Mouse (Mus musculus): Measurements from ENCODE around the gene Serp2. TPM values are rescaled to one million over a fixed set of nuclear protein-coding genes. Genes with fewer than 3 reads are reported as not detected.

Gene Serp2
- polyA plus RNA-seq, 1 experiment from 2014 or later = 255 TPM

GRCm38 (mm10) chr14:76556031-76556851 lies 448 bp downstream of the Serp2 start:
- Histone ChIP-seq H3K36me3 (ENCODE audit: control insufficient read depth, insufficient read depth, low read length) (no peaks in the 10 kb centered on the region), H3K4me2 (ENCODE audit: low read length) (peak overlapping the region; percentile 85), H3K9ac (ENCODE audit: low read depth, low read length) (peak overlapping the region; percentile 90), H3K4me1 (ENCODE audit: control insufficient read depth, insufficient read depth, low read depth, low read length) (peaks cover 9% of the 10 kb centered on the region), H3K4me3 (ENCODE audit: low read length) (peak overlapping the region; percentile 81), H3K27ac (ENCODE audit: low read depth, low read length) (peak overlapping the region; percentile 94), H3K9me3 (ENCODE audit: control insufficient read depth, low read length) (no peaks in the 10 kb centered on the region), H3K27me3 (replicated peaks; ENCODE audit: control insufficient read depth, insufficient read depth, low read length) (no peaks in the 10 kb centered on the region)
- WGBS = 2% methylated on average over 57 of the region's 67 CpGs
- ATAC-seq = peak; percentile 83

- peak; percentile 35; the same call in 1 of the 2 replicates for ATAC-seq
- Histone ChIP-seq H3K36me3 (ENCODE audit: control insufficient read depth, insufficient read depth, low read length) (no peaks in the 10 kb centered on the region), H3K4me3 (ENCODE audit: low read length) (peak overlapping the region; percentile 81), H3K9ac (ENCODE audit: low read depth, low read length) (peak overlapping the region; percentile 90), H3K27ac (ENCODE audit: low read depth, low read length) (peak overlapping the region; percentile 94), H3K4me1 (ENCODE audit: control insufficient read depth, insufficient read depth, low read depth, low read length) (peaks cover 9% of the 10 kb centered on the region), H3K9me3 (ENCODE audit: control insufficient read depth, low read length) (no peaks in the 10 kb centered on the region), H3K27me3 (replicated peaks; ENCODE audit: control insufficient read depth, insufficient read depth, low read length) (no peaks in the 10 kb centered on the region), H3K4me2 (ENCODE audit: low read length) (peak overlapping the region; percentile 85)
- WGBS = 44% methylated on average over 18 of the region's 18 CpGs
Measured at GRCm38 (mm10) chr14:76555263-76556030, 1.2 kb downstream of the Serp2 start.

GRCm38 (mm10) chr14:76544136-76544535 lies 12.6 kb downstream of the Serp2 start:
- Histone ChIP-seq H3K4me1 (ENCODE audit: control insufficient read depth, insufficient read depth, low read depth, low read length) (no peaks in the 10 kb centered on the region), H3K4me3 (ENCODE audit: low read length) (no peak overlapping the region), H3K9me3 (ENCODE audit: control insufficient read depth, low read length) (no peaks in the 10 kb centered on the region), H3K9ac (ENCODE audit: low read depth, low read length) (no peak overlapping the region), H3K27ac (ENCODE audit: low read depth, low read length) (no peak overlapping the region), H3K27me3 (replicated peaks; ENCODE audit: control insufficient read depth, insufficient read depth, low read length) (no peaks in the 10 kb centered on the region), H3K4me2 (ENCODE audit: low read length) (no peak overlapping the region), H3K36me3 (ENCODE audit: control insufficient read depth, insufficient read depth, low read length) (peaks cover 11% of the 10 kb centered on the region)
- ATAC-seq = no peak
- WGBS = 89% methylated on average over 6 of the region's 6 CpGs

- Histone ChIP-seq H3K4me3 (ENCODE audit: low read length) (no peak overlapping the region), H3K36me3 (ENCODE audit: control insufficient read depth, insufficient read depth, low read length) (0 out of 2 replicates have a peak, but pooled peaks cover 3% of the 10 kb centered on the region), H3K27me3 (replicated peaks; ENCODE audit: control insufficient read depth, insufficient read depth, low read length) (no peaks in the 10 kb centered on the region), H3K4me1 (ENCODE audit: control insufficient read depth, insufficient read depth, low read depth, low read length) (no peaks in the 10 kb centered on the region), H3K27ac (ENCODE audit: low read depth, low read length) (no peak overlapping the region), H3K9ac (ENCODE audit: low read depth, low read length) (no peak overlapping the region; the same call in 1 of the 2 replicates), H3K9me3 (ENCODE audit: control insufficient read depth, low read length) (no peaks in the 10 kb centered on the region), H3K4me2 (ENCODE audit: low read length) (no peak overlapping the region)
- ATAC-seq = no peak
- WGBS = 71% methylated on average over 2 of the region's 2 CpGs
Measured at GRCm38 (mm10) chr14:76541341-76541740, 15.3 kb downstream of the Serp2 start.

GRCm38 (mm10) chr14:76540005-76540670 lies 16.6 kb downstream of the Serp2 start:
- Histone ChIP-seq H3K9me3 (ENCODE audit: control insufficient read depth, low read length) (no peaks in the 10 kb centered on the region), H3K27me3 (replicated peaks; ENCODE audit: control insufficient read depth, insufficient read depth, low read length) (no peaks in the 10 kb centered on the region), H3K9ac (ENCODE audit: low read depth, low read length) (no peak overlapping the region), H3K27ac (ENCODE audit: low read depth, low read length) (no peak overlapping the region), H3K4me1 (ENCODE audit: control insufficient read depth, insufficient read depth, low read depth, low read length) (no peaks in the 10 kb centered on the region), H3K36me3 (ENCODE audit: control insufficient read depth, insufficient read depth, low read length) (0 out of 2 replicates have a peak, but pooled peaks cover 3% of the 10 kb centered on the region), H3K4me3 (ENCODE audit: low read length) (no peak overlapping the region), H3K4me2 (ENCODE audit: low read length) (no peak overlapping the region)
- ATAC-seq = no peak
- WGBS = 95% methylated on average over 5 of the region's 5 CpGs

- Histone ChIP-seq H3K9me3 (ENCODE audit: control insufficient read depth, low read length) (no peaks in the 10 kb centered on the region), H3K27me3 (replicated peaks; ENCODE audit: control insufficient read depth, insufficient read depth, low read length) (no peaks in the 10 kb centered on the region), H3K4me2 (ENCODE audit: low read length) (no peak overlapping the region), H3K4me1 (ENCODE audit: control insufficient read depth, insufficient read depth, low read depth, low read length) (peaks cover 8% of the 10 kb centered on the region), H3K36me3 (ENCODE audit: control insufficient read depth, insufficient read depth, low read length) (0 out of 2 replicates have a peak, but pooled peaks cover 3% of the 10 kb centered on the region), H3K4me3 (ENCODE audit: low read length) (no peak overlapping the region), H3K27ac (ENCODE audit: low read depth, low read length) (no peak overlapping the region), H3K9ac (ENCODE audit: low read depth, low read length) (no peak overlapping the region)
- 44% methylated on average over 6 of the region's 6 CpGs for WGBS
- no peak for ATAC-seq
Measured at GRCm38 (mm10) chr14:76536921-76537320, 19.8 kb downstream of the Serp2 start.

- WGBS = 91% methylated on average over 1 of the region's 1 CpGs
Measured at GRCm38 (mm10) chr14:76535096-76535495, 21.6 kb downstream of the Serp2 start.

GRCm38 (mm10) chr14:76533170-76533815 lies 23.4 kb downstream of the Serp2 start:
- Histone ChIP-seq H3K9me3 (ENCODE audit: control insufficient read depth, low read length) (no peaks in the 10 kb centered on the region), H3K4me2 (ENCODE audit: low read length) (peak overlapping the region; percentile 44), H3K4me3 (ENCODE audit: low read length) (peak overlapping the region; percentile 2; the same call in 1 of the 2 replicates), H3K27me3 (replicated peaks; ENCODE audit: control insufficient read depth, insufficient read depth, low read length) (no peaks in the 10 kb centered on the region), H3K27ac (ENCODE audit: low read depth, low read length) (peak overlapping the region; percentile 69), H3K9ac (ENCODE audit: low read depth, low read length) (peak overlapping the region; percentile 8), H3K4me1 (ENCODE audit: control insufficient read depth, insufficient read depth, low read depth, low read length) (peaks cover 8% of the 10 kb centered on the region), H3K36me3 (ENCODE audit: control insufficient read depth, insufficient read depth, low read length) (0 out of 2 replicates have a peak, but pooled peaks cover 3% of the 10 kb centered on the region)
- WGBS = 14% methylated on average over 10 of the region's 10 CpGs
- peak; percentile 66 for ATAC-seq

More at GRCm38 (mm10) chr14:76535096-76535495, 21.6 kb downstream of the Serp2 start:
- no peak overlapping the region for H3K4me2 ChIP-seq (ENCODE audit: low read length)
- peaks cover 8% of the 10 kb centered on the region for H3K4me1 ChIP-seq (ENCODE audit: control insufficient read depth, insufficient read depth, low read depth, low read length)
- H3K27ac ChIP-seq (ENCODE audit: low read depth, low read length) = no peak overlapping the region
- 0 out of 2 replicates have a peak, but pooled peaks cover 6% of the 10 kb centered on the region for H3K36me3 ChIP-seq (ENCODE audit: control insufficient read depth, insufficient read depth, low read length)
- ATAC-seq = no peak
- no peak overlapping the region for H3K4me3 ChIP-seq (ENCODE audit: low read length)
- no peaks in the 10 kb centered on the region for H3K9me3 ChIP-seq (ENCODE audit: control insufficient read depth, low read length)
- H3K27me3 ChIP-seq (replicated peaks; ENCODE audit: control insufficient read depth, insufficient read depth, low read length) = no peaks in the 10 kb centered on the region
- no peak overlapping the region for H3K9ac ChIP-seq (ENCODE audit: low read depth, low read length)
